Mouse (Mus musculus) erythroblast, embryonic 14.5 days (primary cell): ENCODE results near the gene Dnaja4.

Experiments
- GATA1 ChIP-seq: IDR thresholded peaks from 2 replicates; pipeline ENCODE4 v1.6.1; 2012; ENCODE audit warnings: low read length, inconsistent platforms, mixed read lengths
- TAL1 ChIP-seq: IDR thresholded peaks from 3 replicates; pipeline ENCODE4 v1.6.1; 2012; ENCODE audit warnings: low read length, inconsistent platforms, mixed read lengths

DNA sequence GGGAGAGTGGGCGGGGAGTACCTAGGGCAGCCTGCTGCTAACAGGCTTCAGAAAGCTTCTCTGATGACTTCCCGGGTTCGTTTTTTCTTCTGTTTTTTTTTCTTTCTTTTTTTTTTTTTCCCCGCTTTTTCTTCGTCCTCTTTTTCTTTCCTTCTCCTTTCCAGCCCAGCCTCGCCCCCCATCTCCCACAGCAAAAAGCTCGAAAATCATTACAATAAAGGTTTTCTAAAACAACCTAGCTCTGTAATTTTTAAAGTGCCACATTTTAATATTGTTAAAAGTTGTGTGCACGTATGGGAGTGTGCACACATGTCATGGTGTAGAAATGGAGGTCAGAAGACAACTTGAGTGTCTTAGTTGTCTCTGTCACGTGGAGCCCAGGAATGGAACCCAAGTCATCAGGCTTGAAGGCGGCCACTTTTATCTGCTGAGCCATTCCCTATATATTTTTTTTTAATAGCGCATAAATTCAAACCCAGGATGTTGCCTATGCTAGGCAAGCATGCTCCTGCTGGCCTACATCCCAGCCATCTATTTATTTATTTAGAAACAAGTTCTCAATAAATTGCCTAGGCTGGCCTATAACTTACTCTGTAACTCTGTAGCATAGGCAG lies 36.1 kb downstream of the Dnaja4 start:
- TF ChIP-seq TAL1 (no peak), GATA1 (no peak)
